Mouse (Mus musculus) lung, postnatal 36 days (tissue): ENCODE data around the gene Tsnax.

Experiments
- DNase-seq: peaks from one replicate; pipeline ENCODE4 v3.0.0; 2022; ENCODE audit warnings: mixed read lengths

Tsnax gene

GRCm38 (mm10) chr8:125012695-125013627 lies at the start of gene Tsnax:
Tsnax (plus strand) TSS chr8:125012997.
- DNase-seq = peak; percentile 94

- DNase-seq = no peak
Measured at GRCm38 (mm10) chr8:124963246-124963645, 49.6 kb upstream of the Tsnax start.

- DNase-seq = no peak
Measured at GRCm38 (mm10) chr8:124964966-124965365, 47.8 kb upstream of the Tsnax start.

- no peak for DNase-seq
Measured at GRCm38 (mm10) chr8:124970312-124970933, 42.4 kb upstream of the Tsnax start.

GRCm38 (mm10) chr8:124973221-124973620 lies 39.6 kb upstream of the Tsnax start:
- no peak for DNase-seq

GRCm38 (mm10) chr8:124974254-124974653 lies 38.5 kb upstream of the Tsnax start:
- DNase-seq = no peak

- no peak for DNase-seq
Measured at GRCm38 (mm10) chr8:124976211-124976610, 36.6 kb upstream of the Tsnax start.

GRCm38 (mm10) chr8:124978026-124978425 lies 34.8 kb upstream of the Tsnax start:
- DNase-seq = no peak

- DNase-seq = no peak
Measured at GRCm38 (mm10) chr8:124980036-124980435, 32.8 kb upstream of the Tsnax start.

- DNase-seq = no peak
Measured at GRCm38 (mm10) chr8:124980828-124981227, 32.0 kb upstream of the Tsnax start.

GRCm38 (mm10) chr8:124990923-124991667 lies 21.7 kb upstream of the Tsnax start:
- no peak for DNase-seq

GRCm38 (mm10) chr8:124991668-124991926 lies 21.2 kb upstream of the Tsnax start:
- DNase-seq = no peak

GRCm38 (mm10) chr8:124995776-124996175 lies 17.0 kb upstream of the Tsnax start:
- DNase-seq = no peak

GRCm38 (mm10) chr8:125024085-125024484 lies 11.3 kb downstream of the Tsnax start:
- no peak for DNase-seq

- DNase-seq = no peak
Measured at GRCm38 (mm10) chr8:125027211-125027610, 14.4 kb downstream of the Tsnax start.

- DNase-seq = no peak
Measured at GRCm38 (mm10) chr8:125028841-125029240, 16.0 kb downstream of the Tsnax start.

GRCm38 (mm10) chr8:125031276-125031675 lies 18.5 kb downstream of the Tsnax start:
- no peak for DNase-seq

- DNase-seq = peak; percentile 61
Measured at GRCm38 (mm10) chr8:125034669-125035068, 21.9 kb downstream of the Tsnax start.

GRCm38 (mm10) chr8:125037081-125037480 lies 24.3 kb downstream of the Tsnax start:
- DNase-seq = no peak

- DNase-seq = no peak
Measured at GRCm38 (mm10) chr8:125038731-125039130, 25.9 kb downstream of the Tsnax start.

- DNase-seq = no peak
Measured at GRCm38 (mm10) chr8:125040587-125041375, 28.0 kb downstream of the Tsnax start.

- DNase-seq = no peak
Measured at GRCm38 (mm10) chr8:125041496-125041895, 28.7 kb downstream of the Tsnax start.

- no peak for DNase-seq
Measured at GRCm38 (mm10) chr8:125043394-125043793, 30.6 kb downstream of the Tsnax start.
